Mouse (Mus musculus): ENCODE data around the gene Prpf4b. TPM values are rescaled to one million over a fixed set of nuclear protein-coding genes. Genes with fewer than 3 reads are reported as not detected.
A peak's percentile ranks its signal among the peaks of the same experiment; 100 is the strongest.
"Not testable (repeated sequence)": the region's sequence is repeated elsewhere in the genome, so short reads cannot be mapped to it uniquely, and the experiment has no call there.

Gene Prpf4b
- total RNA-seq (2021) = 10 to 100 TPM; 26.9 to 45.8 TPM
- long read RNA-seq, experiment 1, full-length matches to known transcripts = 13 of 26 reads
- long read RNA-seq, experiment 1, partial matches to known transcripts = 3 of 26 reads
- long read RNA-seq, experiment 1, other reads (novel, unspliced or antisense) = 10 of 26 reads
- long read RNA-seq, experiment 2, full-length matches to known transcripts = 9 of 25 reads
- long read RNA-seq, experiment 2, partial matches to known transcripts = 4 of 25 reads
- long read RNA-seq, experiment 2, other reads (novel, unspliced or antisense) = 12 of 25 reads

- DNase-seq = peak; percentile 93
These were observed at the start of gene Prpf4b for GRCm38 (mm10) chr13:34875166-34875710. Prpf4b (plus strand) TSS chr13:34875302.

GRCm38 (mm10) chr13:34826760-34827690, 48.1 kb upstream of the Prpf4b start:
- DNase-seq = no peak

- no peak for DNase-seq
These were observed 46.9 kb upstream of the Prpf4b start for GRCm38 (mm10) chr13:34827988-34828882.

- DNase-seq = no peak
These were observed 32.3 kb upstream of the Prpf4b start for GRCm38 (mm10) chr13:34842851-34843250.

GRCm38 (mm10) chr13:34850759-34851158, 24.3 kb upstream of the Prpf4b start:
- DNase-seq = no peak

- DNase-seq = no peak
These were observed 23.8 kb upstream of the Prpf4b start for GRCm38 (mm10) chr13:34851191-34851784.

- DNase-seq = no peak
These were observed 17.6 kb upstream of the Prpf4b start for GRCm38 (mm10) chr13:34857526-34857925.

- no peak for DNase-seq
These were observed 15.7 kb upstream of the Prpf4b start for GRCm38 (mm10) chr13:34859406-34859805.

GRCm38 (mm10) chr13:34861166-34861565, 13.9 kb upstream of the Prpf4b start:
- not testable (repeated sequence) for DNase-seq

GRCm38 (mm10) chr13:34864420-34865169, 10.5 kb upstream of the Prpf4b start:
- no peak for DNase-seq

- peak; percentile 90 for DNase-seq
These were observed 1.1 kb upstream of the Prpf4b start for GRCm38 (mm10) chr13:34873801-34874681.

GRCm38 (mm10) chr13:34874736-34875135, 366 bp upstream of the Prpf4b start:
- DNase-seq = peak; percentile 8

GRCm38 (mm10) chr13:34875741-34876445, 791 bp downstream of the Prpf4b start:
- peak; percentile 69 for DNase-seq

- no peak for DNase-seq
These were observed 1.4 kb downstream of the Prpf4b start for GRCm38 (mm10) chr13:34876481-34876880.

GRCm38 (mm10) chr13:34892871-34893270, 17.8 kb downstream of the Prpf4b start:
- no peak for DNase-seq

GRCm38 (mm10) chr13:34914614-34915013, 39.5 kb downstream of the Prpf4b start:
- no peak for DNase-seq

- DNase-seq = peak; percentile 6
These were observed 41.5 kb downstream of the Prpf4b start for GRCm38 (mm10) chr13:34916520-34917167.

- no peak for DNase-seq
These were observed 49.1 kb downstream of the Prpf4b start, which contains the start of the genes Fam217a and 4933417A18Rik for GRCm38 (mm10) chr13:34924210-34924609. Fam217a (minus strand) TSS chr13:34924310. 4933417A18Rik (plus strand) TSS chr13:34924409.
